Mouse (Mus musculus) embryo, embryonic 9.5 days (tissue): ENCODE results near the gene Rbbp4.
A peak's percentile ranks its signal among the peaks of the same experiment; 100 is the strongest.

ENCODE experiments used
- DNase-seq: peaks from one replicate; pipeline ENCODE4 v3.0.0-alpha.2; 2017; ENCODE audit errors: extremely low spot score

Gene Rbbp4

GRCm38 (mm10) chr4:129353176-129353575 is 18.0 kb upstream of the Rbbp4 start:
- no peak for DNase-seq

DNA sequence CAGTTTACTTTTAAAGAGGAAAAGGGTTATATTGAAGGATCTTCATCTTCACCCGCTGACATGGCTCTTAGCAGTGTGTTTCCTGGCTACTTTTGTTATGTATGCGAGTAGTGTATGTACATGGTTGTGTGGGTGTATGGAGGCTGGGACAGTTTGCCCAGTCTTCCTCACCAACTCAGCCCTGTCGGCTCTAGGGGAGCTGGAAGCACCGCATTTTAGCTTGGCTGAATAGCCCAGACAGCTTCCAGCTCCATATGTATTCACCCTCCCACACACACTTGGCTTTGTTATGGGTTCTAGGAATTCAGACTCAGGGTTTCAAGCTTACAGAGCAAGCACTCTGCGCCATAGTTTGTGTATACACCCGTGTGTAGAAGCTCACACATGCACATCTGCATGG is 15.9 kb upstream of the Rbbp4 start:
- no peak for DNase-seq

- DNase-seq: peak; percentile 78
These were observed 15.5 kb upstream of the Rbbp4 start for GRCm38 (mm10) chr4:129350644-129351043.

GRCm38 (mm10) chr4:129346481-129347154 is 11.4 kb upstream of the Rbbp4 start:
- DNase-seq: no peak

- DNase-seq: no peak
These were observed 7.5 kb upstream of the Rbbp4 start for GRCm38 (mm10) chr4:129342705-129343104.

DNA sequence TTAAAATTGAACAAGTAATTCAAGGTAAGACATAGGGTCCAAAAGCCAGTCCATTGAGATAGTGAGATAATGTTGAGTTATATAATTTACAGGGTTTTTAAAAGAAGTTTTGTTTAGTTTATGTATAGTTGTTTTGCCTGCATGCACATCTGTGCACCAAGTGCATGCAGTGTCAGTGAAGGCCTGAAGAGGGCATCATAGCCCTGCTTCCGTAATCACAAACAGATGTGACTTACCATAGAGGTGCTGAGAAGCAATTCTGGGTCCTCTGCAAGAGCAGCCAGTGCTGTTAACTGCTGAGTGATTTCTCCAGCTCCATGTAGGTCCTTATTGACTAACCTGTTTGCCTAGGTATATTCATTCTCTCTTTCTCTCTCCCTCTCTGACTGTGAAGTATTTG is 6.7 kb upstream of the Rbbp4 start:
- no peak for DNase-seq

DNA sequence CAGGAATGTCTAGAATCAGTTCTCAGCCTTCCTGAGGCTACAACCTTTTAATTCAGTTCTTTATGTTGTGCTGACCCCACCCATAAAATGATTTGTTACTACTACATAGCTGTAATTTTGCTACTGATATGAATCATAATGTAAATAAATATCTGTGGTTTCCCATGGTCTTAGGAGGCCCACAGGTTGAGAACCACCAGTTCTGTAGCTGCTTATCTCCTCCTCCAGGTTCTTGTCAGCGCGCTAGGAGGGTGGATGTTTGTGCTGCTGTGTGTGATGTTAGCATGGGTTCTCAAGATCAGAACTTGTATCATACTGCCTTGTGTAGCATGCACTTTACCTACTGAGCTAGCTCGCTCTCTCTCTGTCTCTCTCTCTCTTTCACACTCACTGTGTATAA is 4.6 kb upstream of the Rbbp4 start:
- no peak for DNase-seq

DNA sequence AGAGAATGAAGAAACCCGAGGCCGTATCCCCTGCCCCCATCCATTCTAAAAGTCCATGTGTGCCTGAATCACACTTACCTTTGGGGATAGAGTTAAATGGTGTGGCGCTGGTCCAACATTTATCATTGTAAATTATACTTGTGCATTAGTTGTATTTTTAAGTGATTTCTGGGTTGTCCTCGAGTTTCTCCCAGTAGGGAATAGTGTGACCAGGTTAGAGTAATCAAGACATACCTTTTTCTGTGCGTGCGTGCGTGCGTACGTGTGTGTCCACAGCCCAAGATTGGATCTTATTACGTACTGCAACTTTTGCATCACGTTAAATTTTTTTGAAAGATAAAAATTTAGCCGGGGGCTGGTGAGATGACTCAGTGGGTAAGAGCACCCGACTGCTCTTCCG is 1.1 kb upstream of the Rbbp4 start:
- no peak for DNase-seq

- DNase-seq: no peak
These were observed 424 bp downstream of the Rbbp4 start for GRCm38 (mm10) chr4:129334677-129335215.

- no peak for DNase-seq
These were observed 2.3 kb downstream of the Rbbp4 start for GRCm38 (mm10) chr4:129332846-129333245.

DNA sequence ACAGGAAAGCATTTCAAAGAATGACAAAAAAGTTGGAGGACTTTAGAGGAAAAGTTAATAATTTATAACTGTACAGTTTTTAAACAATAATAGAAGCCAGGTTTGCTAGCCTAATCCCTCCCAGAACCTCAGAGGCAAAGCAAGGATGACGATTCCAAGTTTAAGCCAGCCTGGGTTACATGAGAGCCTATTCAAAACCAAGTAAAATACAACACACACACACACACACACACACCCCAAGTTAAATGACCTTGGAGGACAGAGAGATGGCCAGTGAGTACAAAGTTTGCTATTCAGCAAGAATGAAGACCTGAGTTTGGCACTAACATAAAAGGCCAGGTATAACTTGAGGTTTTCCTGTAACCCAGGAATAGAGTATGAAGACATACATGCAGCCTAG is 9.0 kb downstream of the Rbbp4 start:
- no peak for DNase-seq

DNA sequence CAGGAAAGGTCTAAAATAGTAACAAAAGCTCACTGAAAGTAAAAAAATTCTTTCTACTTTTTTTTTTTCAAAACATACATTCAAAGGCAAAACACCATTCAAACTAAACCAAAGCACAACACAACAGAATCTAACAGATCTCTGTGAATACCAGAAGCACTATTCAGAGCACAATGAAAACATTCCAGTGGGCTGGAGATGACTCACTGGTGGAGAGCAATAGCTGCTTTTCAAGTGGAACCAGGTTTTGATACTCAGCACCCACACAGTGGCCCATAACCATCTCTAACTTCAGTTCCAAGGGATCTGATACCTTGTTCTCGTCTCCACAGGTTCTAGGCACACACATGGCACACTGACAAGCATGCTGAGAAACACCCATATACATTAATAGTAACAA is 10.4 kb downstream of the Rbbp4 start:
- no peak for DNase-seq

DNA sequence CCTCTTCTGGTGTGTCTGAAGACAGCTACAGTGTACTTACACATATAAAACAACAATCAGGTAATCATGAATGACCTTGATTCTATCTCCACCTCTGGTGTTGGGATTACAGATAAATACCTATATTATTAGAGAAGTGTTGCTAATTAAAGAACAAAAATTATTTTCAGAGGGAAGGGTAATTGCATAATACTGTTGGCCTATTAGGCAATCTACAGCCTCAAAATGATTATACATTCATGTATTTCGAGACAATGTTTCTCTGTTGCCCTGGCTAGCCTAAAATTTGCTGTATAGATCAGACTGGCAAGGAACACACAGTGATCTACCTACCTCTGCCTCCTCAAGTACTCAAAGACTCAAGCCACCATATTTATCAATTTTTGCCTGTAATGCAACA is 11.7 kb downstream of the Rbbp4 start:
- no peak for DNase-seq

DNA sequence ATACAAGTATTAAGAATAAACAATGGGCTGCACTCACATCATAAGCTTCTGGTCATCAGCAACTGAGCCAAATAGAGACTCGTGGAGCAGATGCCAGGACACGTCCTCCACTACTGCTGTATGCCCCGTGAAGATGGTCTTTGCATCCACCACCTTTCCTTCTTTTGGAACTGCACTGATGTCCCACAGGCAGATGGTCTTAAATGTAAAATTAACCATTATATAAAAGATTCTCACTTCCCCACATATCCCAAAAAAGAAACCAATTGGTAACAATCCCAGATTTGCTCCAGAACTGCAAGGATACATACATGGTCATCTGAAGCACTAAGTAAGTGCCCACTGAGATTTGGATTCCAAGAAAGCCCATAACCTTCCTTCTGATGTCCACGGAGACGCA is 13.1 kb downstream of the Rbbp4 start:
- DNase-seq: no peak

DNA sequence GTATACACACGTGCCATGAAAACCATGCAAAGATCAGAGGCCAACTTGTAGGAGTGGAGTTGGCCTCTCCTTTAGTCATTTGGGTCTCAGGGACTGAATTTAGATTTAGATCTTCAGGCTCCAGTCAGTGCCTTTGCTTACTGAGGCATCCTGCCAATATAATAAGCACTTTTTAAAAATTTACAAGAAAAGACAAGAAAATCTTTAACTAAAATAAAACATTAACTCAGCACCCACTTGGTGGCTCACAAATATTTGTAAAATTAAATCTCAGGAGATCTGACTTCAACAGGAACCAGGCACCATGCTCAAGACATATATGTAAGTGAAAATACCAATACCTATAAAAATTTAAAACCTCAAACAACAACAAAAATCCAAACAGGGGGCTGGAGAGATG is 14.3 kb downstream of the Rbbp4 start:
- DNase-seq: no peak

DNA sequence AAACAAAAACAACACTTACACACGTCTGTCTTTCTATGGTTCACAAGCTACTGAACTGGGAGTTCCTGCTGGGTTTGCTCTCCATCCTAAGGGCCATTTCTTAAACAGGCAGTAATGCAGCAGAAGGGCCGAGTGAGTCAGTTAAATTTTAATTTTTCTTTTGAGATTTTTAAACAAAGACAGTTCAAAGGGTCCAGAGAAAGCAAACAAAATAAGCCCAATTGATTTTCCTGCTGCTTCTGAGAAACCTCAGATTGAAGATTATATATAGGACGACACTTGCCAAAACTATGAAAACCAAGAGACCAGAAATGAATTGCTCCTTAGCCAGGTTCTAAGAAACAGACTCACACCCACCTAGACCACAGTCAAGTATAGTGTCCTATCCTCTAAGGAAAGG is 21.3 kb downstream of the Rbbp4 start:
- DNase-seq: no peak

DNA sequence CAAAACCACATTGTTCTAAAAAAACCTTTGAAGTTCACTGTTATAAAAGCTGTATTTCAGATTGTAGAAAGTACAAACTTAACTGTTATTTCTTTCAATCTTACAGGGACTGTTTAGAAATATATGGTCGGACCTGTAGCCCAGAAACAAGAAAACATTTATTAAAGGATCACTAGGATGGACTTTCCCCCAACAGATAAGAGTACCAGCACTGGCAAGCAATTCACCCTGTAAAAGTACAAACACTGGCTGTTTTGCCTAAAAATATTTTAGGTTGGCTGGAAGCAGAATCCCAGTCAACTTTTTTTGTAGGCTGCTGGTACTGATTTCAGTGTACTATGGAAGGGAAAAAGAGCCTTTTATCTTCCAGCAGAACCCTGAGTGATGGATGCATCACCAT is 27.2 kb downstream of the Rbbp4 start:
- no peak for DNase-seq

DNA sequence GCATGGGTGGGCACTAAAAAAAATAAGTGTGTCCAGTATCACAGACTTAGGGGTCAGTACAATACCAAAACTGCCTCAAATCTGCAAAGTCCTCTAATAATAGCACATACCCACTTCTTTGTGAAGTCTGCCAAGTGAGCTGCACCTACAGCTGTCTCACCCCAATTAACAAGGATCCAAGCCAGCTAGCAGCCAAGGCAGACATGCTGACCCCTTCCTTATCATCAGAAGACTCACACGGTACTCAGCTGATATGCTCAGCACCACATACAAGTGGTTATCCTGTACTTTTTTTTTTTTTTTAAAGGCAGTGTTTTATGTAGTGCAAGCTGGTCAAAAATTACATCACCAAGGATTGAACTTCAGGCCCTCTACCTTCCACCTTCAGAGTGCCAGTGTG is 30.9 kb downstream of the Rbbp4 start:
- no peak for DNase-seq

GRCm38 (mm10) chr4:129303816-129304215 is 31.4 kb downstream of the Rbbp4 start:
- DNase-seq: no peak

DNA sequence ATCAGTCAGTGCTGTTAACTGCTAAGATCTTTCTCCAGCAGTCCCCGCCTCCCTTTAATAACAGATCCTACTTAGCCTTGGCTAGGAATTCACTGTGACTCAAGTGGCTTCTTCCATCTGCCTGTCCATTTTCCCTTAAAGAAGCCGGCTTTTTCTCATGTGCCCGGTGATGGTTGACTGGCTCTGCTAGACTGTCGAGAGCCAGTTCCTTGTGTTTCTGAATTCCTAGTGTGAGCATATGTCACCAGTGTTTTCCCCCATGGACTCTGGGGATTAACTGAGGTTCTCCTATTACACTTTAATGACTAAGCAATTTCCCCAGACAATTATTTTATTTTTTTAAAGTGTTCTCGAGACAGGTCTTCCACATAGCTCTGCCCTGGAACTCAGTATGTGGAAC is 31.8 kb downstream of the Rbbp4 start:
- DNase-seq: no peak

DNA sequence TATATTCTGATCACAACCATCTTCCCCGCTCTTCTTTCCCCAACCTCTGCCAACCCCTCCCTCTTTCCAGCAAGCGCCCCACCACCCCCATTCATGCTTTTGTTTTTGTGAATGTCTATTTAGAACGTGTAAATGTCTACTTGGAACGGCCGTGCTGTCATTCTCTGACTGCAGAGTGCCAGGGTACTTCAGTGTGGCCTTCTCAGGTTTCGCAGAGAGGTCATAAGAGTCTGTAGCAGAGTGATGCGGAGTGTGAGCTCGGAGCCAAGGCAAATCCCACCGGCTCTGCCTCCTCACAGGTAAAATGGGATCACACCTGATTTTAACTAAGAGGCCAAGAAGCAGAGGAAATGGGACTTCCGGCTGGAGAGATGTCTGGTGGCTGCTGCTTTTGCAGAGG is 36.0 kb downstream of the Rbbp4 start:
- DNase-seq: no peak

DNA sequence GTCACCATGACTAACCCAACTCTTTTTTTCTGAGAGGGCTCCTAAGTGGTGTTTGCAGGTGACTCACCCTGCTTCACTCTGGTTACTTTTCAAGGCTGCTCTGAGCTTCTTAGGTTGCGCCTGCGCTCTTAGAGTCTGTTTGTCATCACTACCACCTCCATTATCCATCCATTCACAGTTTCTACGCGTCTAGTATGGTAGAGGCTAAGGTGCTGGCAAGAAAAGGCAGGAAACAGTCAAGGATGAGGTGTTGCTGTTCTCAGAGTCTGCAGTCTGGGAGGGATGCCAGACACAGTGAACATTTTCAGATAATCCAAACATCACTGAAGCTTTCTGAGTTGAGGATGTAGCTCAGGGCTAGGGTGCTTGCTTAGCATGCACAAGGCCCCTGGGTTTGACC is 37.4 kb downstream of the Rbbp4 start:
- no peak for DNase-seq

GRCm38 (mm10) chr4:129296066-129296465 is 39.1 kb downstream of the Rbbp4 start:
- DNase-seq: no peak

DNA sequence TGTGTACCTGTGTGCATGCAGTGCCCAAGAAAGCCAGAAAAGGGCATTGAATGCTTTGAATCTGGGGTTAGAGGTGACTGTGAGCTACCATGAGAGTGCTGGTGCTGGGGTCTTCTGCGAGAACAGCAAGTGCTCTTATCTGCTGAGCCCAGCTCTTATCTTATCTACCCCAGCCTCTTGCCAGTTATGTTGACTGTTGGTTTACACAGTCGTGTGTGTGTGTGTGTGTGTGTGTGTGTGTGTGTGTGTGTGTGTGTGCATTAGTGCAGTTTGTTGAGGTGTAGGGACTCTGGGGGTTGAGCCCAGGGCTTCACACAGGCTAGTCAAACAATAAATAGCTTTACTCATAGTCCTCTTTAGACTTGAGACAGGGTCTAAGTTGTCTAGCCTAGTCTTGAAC is 40.0 kb downstream of the Rbbp4 start:
- no peak for DNase-seq
